Mouse (Mus musculus) T-helper 2 cell (primary cell): ENCODE measurements around the gene Lztr1.

Source experiments
- in situ Hi-C: fragments of 300-600 bp; cut with MboI, MseI; formaldehyde crosslinking; loops from one replicate; pipeline ENCODE4 v1.15.1; 2025; ENCODE audit warnings: high pct_unique_total_duplicates

Lztr1 gene

GRCm38 (mm10) chr16:17556907-17557306, 48.4 kb downstream of the Lztr1 start:
- in situ Hi-C loops: loop anchor here (5.0 kb wide), 1 partner anchor 60 kb away; the partner anchor contains the start of gene Smpd4

DNA sequence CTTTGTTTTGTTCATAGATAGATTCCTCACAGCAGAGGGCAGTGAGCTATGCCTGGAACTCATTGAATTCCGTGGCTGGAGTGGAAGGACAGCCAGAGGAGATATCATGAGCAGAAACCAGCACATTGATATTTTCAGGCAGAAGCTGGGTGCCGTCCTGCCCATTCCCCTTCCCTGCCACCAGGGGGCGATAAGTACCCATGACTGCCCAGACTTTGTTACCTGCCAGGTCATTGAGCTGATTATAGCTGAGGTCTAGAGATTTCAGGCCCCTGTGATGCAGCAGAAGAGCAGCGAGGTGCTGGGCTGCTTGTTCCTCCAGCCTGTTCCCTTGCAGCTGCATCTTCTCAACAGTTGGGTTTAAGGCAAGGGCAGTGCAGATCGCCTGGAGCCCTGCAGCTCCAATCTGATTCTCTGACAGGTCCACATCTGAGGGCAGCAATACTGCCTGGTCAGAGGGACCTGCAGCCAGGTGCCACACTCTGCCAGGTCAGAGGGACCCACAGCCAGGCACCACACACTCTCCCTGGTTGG, 49.5 kb downstream of the Lztr1 start:
- in situ Hi-C loops: loop anchor here (5.0 kb wide), 1 partner anchor 59 kb away; the partner anchor contains the start of gene Smpd4

GRCm38 (mm10) chr16:17558811-17559210, 50.3 kb downstream of the Lztr1 start:
- in situ Hi-C loops: loop anchor here (5.0 kb wide), 1 partner anchor 58 kb away; the partner anchor contains the start of gene Smpd4

DNA sequence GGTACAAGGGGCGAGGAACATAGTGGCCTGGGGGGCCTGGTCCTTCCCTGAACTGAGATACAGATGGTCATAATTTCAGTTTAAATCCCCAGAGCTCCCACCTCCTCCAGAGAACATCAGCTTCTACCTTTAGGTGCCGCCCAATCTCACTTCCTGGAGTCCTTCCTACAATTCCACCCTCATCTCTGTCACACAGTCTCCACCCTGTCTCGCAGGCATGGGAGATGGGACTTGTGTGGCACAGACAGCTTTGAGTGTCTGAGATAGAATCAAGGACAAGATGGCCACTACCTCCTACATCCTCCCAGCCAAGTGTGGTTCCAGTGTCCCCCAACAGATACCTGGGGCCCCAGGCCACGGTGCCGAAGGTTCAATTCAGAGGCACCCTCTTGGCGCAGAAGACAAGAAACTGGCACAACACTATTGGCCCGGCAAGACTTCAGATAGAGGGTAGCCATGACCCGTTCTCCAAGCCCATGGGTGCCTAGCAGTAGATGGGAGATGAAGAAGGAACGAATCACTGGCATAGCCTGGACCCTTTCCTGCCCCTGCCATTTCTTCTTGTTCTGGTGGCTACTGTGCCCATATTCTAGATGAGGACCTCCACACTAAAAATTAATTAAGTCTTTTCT, 51.0 kb downstream of the Lztr1 start:
- in situ Hi-C loops: loop anchor here (5.0 kb wide), 2 partner anchors 47 to 58 kb away; partner anchors contain the start of gene Smpd4

- in situ Hi-C loops: loop anchor here (5.0 kb wide), 1 partner anchor 49 kb away; no protein-coding TSS in a partner anchor
Measured at GRCm38 (mm10) chr16:17561128-17561750, 52.8 kb downstream of the Lztr1 start, which contains the start of gene Lrrc74b. Gene Lrrc74b, minus strand, starts transcription at chr16:17561247.

- in situ Hi-C loops: loop anchor here (5.0 kb wide), 1 partner anchor 49 kb away; no protein-coding TSS in a partner anchor
Measured at GRCm38 (mm10) chr16:17561751-17562208, 53.3 kb downstream of the Lztr1 start, which contains the start of gene P2rx6. Gene P2rx6, plus strand, starts transcription at chr16:17561885.

GRCm38 (mm10) chr16:17563580-17563979, 55.1 kb downstream of the Lztr1 start:
- in situ Hi-C loops: loop anchor here (5.0 kb wide), 1 partner anchor 51 kb away; no protein-coding TSS in a partner anchor

DNA sequence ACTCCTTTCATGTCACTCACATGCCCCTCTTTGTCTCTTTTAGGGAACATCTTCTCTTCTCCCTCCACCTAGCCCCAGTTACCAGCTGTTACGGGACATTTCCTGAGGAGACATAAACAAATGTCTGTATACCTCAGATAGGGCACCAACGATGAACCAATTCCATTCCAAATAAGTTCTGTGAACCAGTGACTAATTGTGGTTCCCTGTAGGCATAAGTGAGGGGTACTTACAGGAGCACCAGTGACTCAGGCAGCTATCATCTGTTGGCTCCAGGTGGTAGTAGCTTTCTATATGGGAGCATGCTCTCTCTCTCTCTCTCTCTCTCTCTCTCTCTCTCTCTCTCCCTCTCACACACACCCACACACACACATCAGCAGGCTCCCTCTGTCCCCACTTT, 55.7 kb downstream of the Lztr1 start:
- in situ Hi-C loops: loop anchor here (5.0 kb wide), 1 partner anchor 52 kb away; no protein-coding TSS in a partner anchor

GRCm38 (mm10) chr16:17564771-17565170, 56.3 kb downstream of the Lztr1 start:
- in situ Hi-C loops: loop anchor here (5.0 kb wide), 1 partner anchor 52 kb away; no protein-coding TSS in a partner anchor

- in situ Hi-C loops: no loop called here
Measured at GRCm38 (mm10) chr16:17566186-17566585, 57.7 kb downstream of the Lztr1 start.
